Mouse (Mus musculus) limb, embryonic 12.5 days (tissue): Measurements from ENCODE around the gene St8sia2. TPM values are rescaled to one million over a fixed set of nuclear protein-coding genes. Genes with fewer than 3 reads are reported as not detected.

Experiments used
- ATAC-seq: fragments of 200-750 bp; cut with Nextera tagmentation; 2 replicates; pipeline ENCODE4 v1.8.0; 2017; ENCODE audit warnings: low read depth, moderate TSS enrichment; ENCODE audit not compliant: insufficient number of reproducible peaks, insufficient read depth, low FRiP score, low TSS enrichment
- H3K27ac ChIP-seq: fragments of 300-500 bp; sonication (generic); 2 replicates; pipeline ENCODE4 v1.5.1; 2016; ENCODE audit warnings: mild to moderate bottlenecking, moderate library complexity
- H3K27me3 ChIP-seq: fragments of 300-500 bp; sonication (generic); 2 replicates; pipeline ENCODE4 v1.6.1; 2016; ENCODE audit warnings: mild to moderate bottlenecking, moderate library complexity
- H3K36me3 ChIP-seq: fragments of 300-500 bp; sonication (generic); 2 replicates; pipeline ENCODE4 v1.6.1; 2016; ENCODE audit warnings: mild to moderate bottlenecking, moderate library complexity
- H3K4me1 ChIP-seq: fragments of 300-500 bp; sonication (generic); replicated peaks from 2 replicates; pipeline ENCODE4 v1.6.1; 2016
- H3K4me2 ChIP-seq: fragments of 300-500 bp; sonication (generic); 2 replicates; pipeline ENCODE4 v1.6.1; 2016; ENCODE audit warnings: mild to moderate bottlenecking, moderate library complexity
- H3K4me3 ChIP-seq: fragments of 300-500 bp; sonication (generic); replicated peaks from 2 replicates; pipeline ENCODE4 v1.5.1; 2016; ENCODE audit warnings: mild to moderate bottlenecking
- H3K9ac ChIP-seq: fragments of 300-500 bp; sonication (generic); replicated peaks from 2 replicates; pipeline ENCODE4 v1.6.1; 2016; ENCODE audit warnings: mild to moderate bottlenecking, moderate library complexity
- H3K9me3 ChIP-seq: fragments of 300-500 bp; sonication (generic); 2 replicates; pipeline ENCODE4 v1.6.1; 2016; ENCODE audit warnings: mild to moderate bottlenecking, moderate library complexity
- WGBS: fragments of 180-500 bp; shearing (Covaris S2); methylation state at CpG from one replicate; pipeline ENCODE4 v1.1.7; 2016; 5-methylcytosine and 5-hydroxymethylcytosine counted together
- polyA plus RNA-seq: library from polyadenylated mRNA; unstranded; fragments of >200 nt; fragmentation: Nextera tagmentation; extraction: Ambion mirVana; gene quantifications from 2 replicates; pipeline ENCODE4 v1.2.1, GENCODE M21; 2016

The St8sia2 gene
- polyA plus RNA-seq, 1 experiment from 2014 or later: 14.6 TPM

DNA sequence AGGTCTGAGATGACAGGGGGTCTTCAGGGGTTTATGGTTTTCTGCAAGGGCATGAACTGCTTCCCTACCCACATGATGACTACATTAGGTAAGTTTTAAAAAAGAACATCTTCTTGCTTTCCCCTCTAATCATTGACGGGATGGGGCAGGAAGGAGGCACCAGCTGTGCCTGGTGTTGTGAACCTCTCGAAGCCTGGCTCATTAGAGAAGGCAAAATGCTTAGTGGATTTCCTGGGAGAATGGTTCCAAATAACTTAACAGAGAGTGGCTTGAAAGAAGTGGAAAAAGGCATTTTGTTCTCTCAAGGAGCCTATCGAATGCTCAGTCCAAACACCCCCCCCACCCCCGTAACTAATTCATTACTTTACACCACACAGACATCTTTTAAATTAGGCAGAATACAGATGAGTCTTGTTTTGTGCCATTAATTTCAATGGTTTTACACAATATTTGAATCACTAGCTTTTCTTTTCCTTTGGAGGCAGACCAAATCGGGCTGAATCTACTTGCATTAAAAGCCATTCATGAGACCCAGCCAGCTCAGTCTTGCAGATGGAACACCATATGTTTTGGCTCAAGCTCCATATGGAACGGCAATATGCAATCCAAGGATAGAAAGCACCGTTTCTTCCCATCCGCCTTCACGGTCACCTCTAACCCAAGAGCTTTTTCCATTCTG lies 95.7 kb downstream of the St8sia2 start:
- 67% methylated on average over 9 of the region's 9 CpGs for WGBS

DNA sequence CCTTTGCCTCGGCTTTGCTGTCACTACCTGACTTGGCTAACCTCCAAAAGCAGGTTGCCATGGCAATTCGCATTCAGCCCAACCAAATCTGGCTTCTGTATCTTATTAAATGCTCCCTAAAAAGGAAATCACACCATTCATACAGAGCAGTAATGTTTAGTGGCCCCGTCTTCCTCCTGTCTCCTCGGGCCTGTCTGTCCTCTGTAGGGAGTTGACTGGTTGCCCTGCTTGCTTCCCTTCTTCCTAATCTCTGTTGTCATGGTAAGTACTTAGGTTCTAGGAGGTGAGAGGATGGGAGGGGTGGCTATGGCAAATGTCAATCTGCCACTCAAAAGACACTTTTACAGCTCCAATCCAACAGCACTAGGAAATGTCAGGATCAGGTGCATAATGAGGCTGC lies 101.6 kb downstream of the St8sia2 start:
- H3K9me3 ChIP-seq: no peaks in the 10 kb centered on the region
- WGBS: 38% methylated on average over 4 of the region's 4 CpGs
- no peak overlapping the region for H3K9ac ChIP-seq
- H3K27me3 ChIP-seq: no peaks in the 10 kb centered on the region
- no peak overlapping the region for H3K4me2 ChIP-seq
- H3K4me1 ChIP-seq: peaks cover 30% of the 10 kb centered on the region
- H3K4me3 ChIP-seq: no peak overlapping the region
- no peak overlapping the region for H3K27ac ChIP-seq
- no peaks in the 10 kb centered on the region for H3K36me3 ChIP-seq
- no peak for ATAC-seq

More for the DNA sequence above, 95.7 kb downstream of the St8sia2 start:
- no peaks in the 10 kb centered on the region for H3K27me3 ChIP-seq
- ATAC-seq: no peak
- no peak overlapping the region for H3K4me2 ChIP-seq
- no peak overlapping the region for H3K27ac ChIP-seq
- H3K9me3 ChIP-seq: no peaks in the 10 kb centered on the region
- H3K36me3 ChIP-seq: no peaks in the 10 kb centered on the region
- H3K9ac ChIP-seq: no peak overlapping the region
- H3K4me1 ChIP-seq: 0 out of 2 replicates have a peak, but pooled peaks cover 5% of the 10 kb centered on the region
- H3K4me3 ChIP-seq: no peak overlapping the region

DNA sequence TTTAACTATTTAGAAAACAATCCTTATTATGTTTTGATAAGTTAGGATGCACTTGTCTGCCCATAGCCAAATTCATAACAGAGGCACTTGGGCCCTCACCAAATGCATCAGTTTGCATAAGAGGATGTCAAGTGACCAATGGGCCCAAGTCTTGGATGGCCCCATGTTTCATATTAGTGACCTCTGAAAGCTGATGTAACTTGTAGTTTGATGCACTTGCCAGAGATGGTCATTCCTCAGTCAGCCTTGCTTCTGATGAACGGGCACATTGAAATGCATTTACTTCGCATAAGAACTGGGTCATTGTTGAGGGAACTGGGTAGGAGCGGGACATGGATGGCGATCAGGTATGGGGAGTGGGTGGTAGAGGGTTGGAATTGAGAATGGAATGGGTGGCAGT lies 102.6 kb downstream of the St8sia2 start:
- H3K4me3 ChIP-seq: no peak overlapping the region
- ATAC-seq: no peak
- H3K9ac ChIP-seq: no peak overlapping the region
- no peaks in the 10 kb centered on the region for H3K9me3 ChIP-seq
- H3K4me1 ChIP-seq: peaks cover 30% of the 10 kb centered on the region
- 89% methylated on average over 4 of the region's 4 CpGs for WGBS
- H3K4me2 ChIP-seq: no peak overlapping the region
- H3K27me3 ChIP-seq: no peaks in the 10 kb centered on the region
- no peak overlapping the region for H3K27ac ChIP-seq
- no peaks in the 10 kb centered on the region for H3K36me3 ChIP-seq

DNA sequence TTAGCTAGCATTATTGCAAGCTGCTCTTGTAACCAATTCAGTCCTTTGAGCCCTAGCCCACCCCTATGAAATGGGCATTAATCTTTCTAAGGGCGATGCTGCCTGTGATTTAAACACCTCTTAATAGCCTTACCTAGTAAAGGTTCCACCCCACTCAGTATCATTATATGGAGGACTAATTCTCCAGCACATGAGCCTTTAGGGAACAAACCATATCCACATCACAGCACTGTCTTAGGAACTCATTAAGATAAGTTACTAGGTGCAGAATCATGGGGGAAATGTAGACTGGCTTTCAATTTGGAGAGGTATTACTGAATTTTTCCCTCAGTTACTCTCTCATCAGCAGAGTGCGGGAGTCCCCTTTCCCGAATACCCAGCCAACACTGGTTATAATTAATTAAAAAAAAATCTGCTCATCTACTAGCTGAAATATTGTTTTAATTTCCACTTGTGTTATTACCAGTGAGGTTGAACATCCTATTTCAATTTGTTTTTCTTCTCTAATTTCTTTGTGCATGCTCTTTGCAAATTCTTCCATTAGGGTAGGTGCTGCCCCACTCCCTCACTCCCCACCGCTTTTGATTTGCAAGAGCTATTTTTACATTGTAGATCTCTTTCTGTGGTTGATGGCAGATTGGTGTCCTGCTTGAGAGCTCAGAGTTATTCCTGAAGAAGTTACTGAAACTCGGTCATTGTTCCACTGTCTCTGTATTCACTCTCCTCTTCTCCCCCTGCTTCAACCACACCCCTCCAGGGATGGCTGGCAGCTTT lies 103.9 kb downstream of the St8sia2 start:
- Histone ChIP-seq H3K4me1 (peaks cover 30% of the 10 kb centered on the region), H3K27ac (no peak overlapping the region), H3K9me3 (no peaks in the 10 kb centered on the region), H3K4me2 (no peak overlapping the region), H3K4me3 (no peak overlapping the region), H3K9ac (no peak overlapping the region), H3K36me3 (no peaks in the 10 kb centered on the region), H3K27me3 (no peaks in the 10 kb centered on the region)
- ATAC-seq: no peak
- 63% methylated on average over 5 of the region's 5 CpGs for WGBS

DNA sequence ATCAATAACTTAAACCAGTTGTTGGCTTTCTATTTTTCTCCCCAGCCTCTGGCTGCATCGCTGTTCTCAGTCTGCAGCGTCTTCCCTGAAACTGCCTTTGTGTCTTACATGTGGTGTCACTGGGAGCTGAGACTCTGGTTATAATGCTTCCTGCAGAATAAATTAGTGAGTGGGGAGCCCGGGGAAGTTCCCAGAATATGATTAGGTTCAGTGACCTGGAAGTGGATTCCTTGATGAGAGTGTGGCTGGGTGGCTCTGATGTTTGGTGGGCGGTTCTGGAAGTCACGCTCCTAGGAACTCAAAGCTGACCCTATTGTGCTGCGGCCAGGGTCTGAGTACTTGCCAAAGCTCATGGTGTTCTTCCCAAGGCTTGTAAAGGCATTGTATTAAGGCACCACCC lies 119.0 kb downstream of the St8sia2 start:
- no peak overlapping the region for H3K9ac ChIP-seq
- H3K27ac ChIP-seq: no peak overlapping the region
- no peak overlapping the region for H3K4me3 ChIP-seq
- ATAC-seq: no peak
- no peaks in the 10 kb centered on the region for H3K9me3 ChIP-seq
- H3K27me3 ChIP-seq: no peaks in the 10 kb centered on the region
- H3K4me1 ChIP-seq: no peaks in the 10 kb centered on the region
- no peak overlapping the region for H3K4me2 ChIP-seq
- 77% methylated on average over 6 of the region's 6 CpGs for WGBS
- H3K36me3 ChIP-seq: no peaks in the 10 kb centered on the region

DNA sequence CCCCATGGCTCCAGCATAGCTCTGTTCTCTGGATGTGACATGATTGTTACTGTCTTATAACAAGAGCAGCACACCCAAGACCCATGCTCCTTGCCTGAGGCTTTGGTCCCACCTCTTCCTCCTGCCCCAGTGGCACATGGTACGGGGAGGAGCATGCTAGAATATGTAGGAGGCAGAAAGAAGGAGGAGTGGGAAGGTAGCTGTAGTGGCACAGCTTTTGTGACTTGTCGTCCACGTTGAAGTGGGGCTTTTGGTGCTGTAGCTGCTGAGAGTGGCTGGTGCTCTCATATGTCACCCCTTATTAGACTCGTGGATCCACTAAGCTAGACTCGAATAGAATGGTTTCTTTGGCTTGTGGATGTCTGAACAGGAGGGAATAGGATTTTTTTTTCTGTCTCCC lies 121.7 kb downstream of the St8sia2 start:
- Histone ChIP-seq H3K4me3 (no peak overlapping the region), H3K4me2 (no peak overlapping the region), H3K9ac (no peak overlapping the region), H3K36me3 (no peaks in the 10 kb centered on the region), H3K4me1 (0 out of 2 replicates have a peak, but pooled peaks cover 2% of the 10 kb centered on the region), H3K9me3 (no peaks in the 10 kb centered on the region), H3K27ac (no peak overlapping the region), H3K27me3 (no peaks in the 10 kb centered on the region)
- ATAC-seq: no peak
- 79% methylated on average over 5 of the region's 5 CpGs for WGBS

DNA sequence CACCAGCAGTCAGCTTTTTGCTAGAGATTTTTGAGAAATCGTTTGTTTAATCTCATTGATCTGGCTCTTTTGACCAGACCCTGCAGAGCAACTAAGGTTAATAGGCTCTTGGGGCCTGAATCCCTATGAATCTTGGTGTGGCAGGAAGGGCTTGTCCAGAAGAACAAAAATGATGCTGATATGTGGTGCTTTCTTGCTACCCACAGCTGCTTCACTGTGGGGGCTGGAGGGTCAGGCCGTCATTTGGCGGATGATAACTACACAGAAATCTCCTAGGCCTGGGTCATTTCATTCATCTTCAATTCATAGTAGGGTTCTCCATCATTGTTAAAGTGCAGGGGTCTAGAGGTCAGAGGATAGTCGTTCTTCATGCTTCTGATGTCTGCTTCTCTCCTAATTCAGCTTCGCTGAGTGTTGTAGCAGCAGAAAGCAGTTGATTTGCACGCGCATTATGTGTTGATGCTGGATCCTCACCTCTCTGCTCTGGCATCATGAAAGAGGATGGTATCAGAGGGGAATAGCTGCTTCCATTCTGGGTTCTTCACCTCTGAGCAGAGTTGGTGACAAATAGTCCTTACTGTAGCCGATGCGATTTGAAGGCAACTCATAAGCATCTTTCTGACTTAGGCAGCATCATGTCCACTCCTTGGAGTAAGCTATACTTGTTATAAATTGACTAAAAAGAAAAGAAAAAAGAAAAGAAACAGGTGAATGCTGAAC lies 122.4 kb downstream of the St8sia2 start:
- no peak for ATAC-seq
- H3K27me3 ChIP-seq: no peaks in the 10 kb centered on the region
- no peak overlapping the region for H3K4me2 ChIP-seq
- H3K27ac ChIP-seq: no peak overlapping the region
- H3K4me3 ChIP-seq: no peak overlapping the region
- H3K9ac ChIP-seq: no peak overlapping the region
- no peaks in the 10 kb centered on the region for H3K9me3 ChIP-seq
- H3K4me1 ChIP-seq: 0 out of 2 replicates have a peak, but pooled peaks cover 5% of the 10 kb centered on the region
- WGBS: 81% methylated on average over 9 of the region's 9 CpGs
- H3K36me3 ChIP-seq: no peaks in the 10 kb centered on the region

DNA sequence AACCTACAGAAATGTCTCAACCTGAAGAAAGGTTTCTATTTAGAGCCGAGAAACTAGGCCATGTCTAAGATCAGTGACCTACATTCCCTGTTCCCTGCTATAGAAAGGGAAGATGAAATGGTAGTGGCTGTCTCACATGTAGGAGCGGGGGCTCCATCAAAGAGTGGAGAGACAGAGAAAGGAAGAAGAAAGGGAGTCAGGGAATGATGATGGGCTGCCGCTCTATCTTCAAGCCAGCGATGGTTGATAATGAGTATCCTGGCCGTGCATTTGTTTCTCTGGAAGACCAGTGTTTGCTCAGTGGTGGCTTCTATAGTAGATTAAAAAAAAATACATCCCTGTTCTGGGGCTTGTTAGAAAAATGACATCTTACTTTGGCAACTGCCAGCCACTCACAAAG lies 123.0 kb downstream of the St8sia2 start:
- H3K4me2 ChIP-seq: no peak overlapping the region
- no peak overlapping the region for H3K4me3 ChIP-seq
- no peak overlapping the region for H3K27ac ChIP-seq
- H3K9me3 ChIP-seq: no peaks in the 10 kb centered on the region
- H3K4me1 ChIP-seq: 0 out of 2 replicates have a peak, but pooled peaks cover 5% of the 10 kb centered on the region
- WGBS: 91% methylated on average over 5 of the region's 5 CpGs
- H3K27me3 ChIP-seq: no peaks in the 10 kb centered on the region
- H3K9ac ChIP-seq: no peak overlapping the region
- ATAC-seq: no peak
- no peaks in the 10 kb centered on the region for H3K36me3 ChIP-seq
